Mouse (Mus musculus) heart, postnatal 0 days (tissue): ENCODE measurements around the gene Lama2. TPM values are rescaled to one million over a fixed set of nuclear protein-coding genes. Genes with fewer than 3 reads are reported as not detected.
"Not testable (repeated sequence)": the region's sequence is repeated elsewhere in the genome, so short reads cannot be mapped to it uniquely, and the experiment has no call there.

Experiments used
- ATAC-seq: fragments of 200-750 bp; cut with Nextera tagmentation; 2 replicates; pipeline ENCODE4 v1.8.0; 2017; ENCODE audit warnings: low read depth, moderate number of reproducible peaks, moderate library complexity; ENCODE audit not compliant: insufficient read depth
- DNase-seq: peaks from one replicate; pipeline ENCODE4 v3.0.0-alpha.2; 2016; ENCODE audit warnings: low spot score
- H3K27ac ChIP-seq: fragments of 300-500 bp; sonication (generic); 2 replicates; pipeline ENCODE4 v1.5.1; 2014; ENCODE audit warnings: low read depth, mild to moderate bottlenecking
- H3K27me3 ChIP-seq: fragments of 300-500 bp; sonication (generic); 2 replicates; pipeline ENCODE4 v1.6.1; 2014; ENCODE audit warnings: low read length, mixed read lengths; ENCODE audit not compliant: control insufficient read depth, insufficient read depth
- H3K36me3 ChIP-seq: fragments of 300-500 bp; sonication (generic); replicated peaks from 2 replicates; pipeline ENCODE4 v1.6.1; 2014; ENCODE audit warnings: low read length, mixed read lengths; ENCODE audit not compliant: control insufficient read depth, insufficient read depth
- H3K4me1 ChIP-seq: fragments of 300-500 bp; sonication (generic); 2 replicates; pipeline ENCODE4 v1.6.1; 2014; ENCODE audit warnings: antibody characterized with exemption; ENCODE audit not compliant: control insufficient read depth, insufficient read depth
- H3K4me2 ChIP-seq: fragments of 300-500 bp; sonication (generic); 2 replicates; pipeline ENCODE4 v1.6.1; 2014; ENCODE audit warnings: low read depth, mild to moderate bottlenecking, low read length, moderate library complexity
- H3K4me3 ChIP-seq: fragments of 300-500 bp; sonication (generic); 2 replicates; pipeline ENCODE4 v1.5.1; 2014; ENCODE audit warnings: low read depth, low read length
- H3K9ac ChIP-seq: fragments of 300-500 bp; sonication (generic); replicated peaks from 2 replicates; pipeline ENCODE4 v1.6.1; 2014; ENCODE audit warnings: low read depth, low read length, mixed read lengths
- H3K9me3 ChIP-seq: fragments of 300-500 bp; sonication (generic); replicated peaks from 2 replicates; pipeline ENCODE4 v1.6.1; 2016; ENCODE audit warnings: low read length; ENCODE audit not compliant: control insufficient read depth
- CTCF ChIP-seq: IDR thresholded peaks from 2 replicates; pipeline ENCODE4 v1.5.1; 2016; ENCODE audit warnings: antibody characterized with exemption, control low read depth, low read depth
- EP300 ChIP-seq: IDR thresholded peaks from 2 replicates; pipeline ENCODE4 v1.6.1; 2016; ENCODE audit warnings: antibody characterized with exemption, low read depth
- WGBS: fragments of 180-500 bp; shearing (Covaris S2); extraction: QIAGEN DNeasy Blood & Tissue Kit; methylation state at CpG from one replicate; pipeline ENCODE4 v1.1.7; 2014; 5-methylcytosine and 5-hydroxymethylcytosine counted together
- polyA plus RNA-seq: library from polyadenylated mRNA; unstranded; fragments of >200 nt; fragmentation: Nextera tagmentation; extraction: Ambion mirVana; gene quantifications from 2 replicates; pipeline ENCODE4 v1.2.1, GENCODE M21; 2015
- total RNA-seq: library from RNA; depleted of rRNA; stranded (reverse); fragments of >200 nt; gene quantifications from 2 replicates; pipeline ENCODE4 v1.2.3, GENCODE M21; 2014; ENCODE audit warnings: low replicate concordance

Lama2 gene
- total and polyA plus RNA-seq, 2 experiments from 2014 or later, result 32.4 to 85.5 TPM

GRCm38 (mm10) chr10:26985451-26985850, 634.1 kb downstream of the Lama2 start:
- ATAC-seq (no peak), DNase-seq (no peak)
- no peak overlapping the region for H3K9ac ChIP-seq
- 0 out of 2 replicates have a peak, but pooled peaks cover 4% of the 10 kb centered on the region for H3K9me3 ChIP-seq
- H3K36me3 ChIP-seq, result peaks cover 6% of the 10 kb centered on the region; the same call in 1 of the 2 replicates
- H3K4me2 ChIP-seq, result no peak overlapping the region
- H3K4me3 ChIP-seq, result no peak overlapping the region
- no peaks in the 10 kb centered on the region for H3K4me1 ChIP-seq
- no peak overlapping the region for H3K27ac ChIP-seq
- no peak for TF ChIP-seq CTCF
- TF ChIP-seq EP300, result no peak
- 49% methylated on average over 1 of the region's 1 CpGs for WGBS
- no peaks in the 10 kb centered on the region for H3K27me3 ChIP-seq

GRCm38 (mm10) chr10:26984082-26984481, 635.5 kb downstream of the Lama2 start:
- not testable (repeated sequence) for H3K4me1 ChIP-seq, H3K36me3 ChIP-seq, ATAC-seq, H3K27me3 ChIP-seq, DNase-seq, H3K9me3 ChIP-seq, H3K9ac ChIP-seq, H3K4me2 ChIP-seq, H3K4me3 ChIP-seq, H3K27ac ChIP-seq
- WGBS, result 83% methylated on average over 5 of the region's 5 CpGs

GRCm38 (mm10) chr10:26983583-26983982, 636.0 kb downstream of the Lama2 start:
- Histone ChIP-seq H3K27me3 (no peaks in the 10 kb centered on the region), H3K4me2 (no peak overlapping the region), H3K36me3 (peaks cover 6% of the 10 kb centered on the region; the same call in 1 of the 2 replicates), H3K9me3 (0 out of 2 replicates have a peak, but pooled peaks cover 4% of the 10 kb centered on the region), H3K9ac (no peak overlapping the region), H3K4me3 (no peak overlapping the region), H3K4me1 (no peaks in the 10 kb centered on the region), H3K27ac (no peak overlapping the region)
- WGBS, result 96% methylated on average over 1 of the region's 1 CpGs
- TF ChIP-seq EP300 (no peak), CTCF (no peak)
- no peak for DNase-seq
- ATAC-seq, result no peak

- no peak overlapping the region for H3K27ac ChIP-seq
- H3K9me3 ChIP-seq, result 0 out of 2 replicates have a peak, but pooled peaks cover 4% of the 10 kb centered on the region
- H3K27me3 ChIP-seq, result no peaks in the 10 kb centered on the region
- no peak overlapping the region for H3K4me3 ChIP-seq
- TF ChIP-seq EP300, result no peak
- no peak for TF ChIP-seq CTCF
- WGBS, result 71% methylated on average over 2 of the region's 2 CpGs
- H3K4me1 ChIP-seq, result no peaks in the 10 kb centered on the region
- no peak for DNase-seq
- no peak for ATAC-seq
- H3K36me3 ChIP-seq, result peaks cover 6% of the 10 kb centered on the region; the same call in 1 of the 2 replicates
- H3K4me2 ChIP-seq, result no peak overlapping the region
- no peak overlapping the region for H3K9ac ChIP-seq
These were observed 636.9 kb downstream of the Lama2 start for GRCm38 (mm10) chr10:26982621-26983020.

GRCm38 (mm10) chr10:26975372-26975771, 644.2 kb downstream of the Lama2 start:
- no peak for ATAC-seq
- 88% methylated on average over 3 of the region's 3 CpGs for WGBS

GRCm38 (mm10) chr10:26974224-26974623, 645.3 kb downstream of the Lama2 start:
- H3K9me3 ChIP-seq, result no peaks in the 10 kb centered on the region
- no peak for DNase-seq
- H3K36me3 ChIP-seq, result no peaks in the 10 kb centered on the region
- no peak for ATAC-seq
- H3K4me1 ChIP-seq, result no peaks in the 10 kb centered on the region
- no peak overlapping the region for H3K4me2 ChIP-seq
- no peak overlapping the region for H3K27ac ChIP-seq
- 48% methylated on average over 1 of the region's 1 CpGs for WGBS
- no peak for TF ChIP-seq EP300
- TF ChIP-seq CTCF, result no peak
- H3K4me3 ChIP-seq, result no peak overlapping the region
- no peak overlapping the region for H3K9ac ChIP-seq
- H3K27me3 ChIP-seq, result no peaks in the 10 kb centered on the region

More at GRCm38 (mm10) chr10:26975372-26975771, 644.2 kb downstream of the Lama2 start:
- TF ChIP-seq EP300 (no peak), CTCF (no peak)
- no peak overlapping the region for H3K9ac ChIP-seq
- H3K4me2 ChIP-seq, result no peak overlapping the region
- no peak overlapping the region for H3K4me3 ChIP-seq
- no peaks in the 10 kb centered on the region for H3K4me1 ChIP-seq
- H3K27me3 ChIP-seq, result no peaks in the 10 kb centered on the region
- no peak for DNase-seq
- no peaks in the 10 kb centered on the region for H3K9me3 ChIP-seq
- no peaks in the 10 kb centered on the region for H3K36me3 ChIP-seq
- H3K27ac ChIP-seq, result no peak overlapping the region
